Mouse (Mus musculus) ovary, postnatal 10 days (tissue): ENCODE data around the gene Ubc.
"Not testable (repeated sequence)": the region's sequence is repeated elsewhere in the genome, so short reads cannot be mapped to it uniquely, and the experiment has no call there.

Source experiments
- DNase-seq: peaks from one replicate; pipeline ENCODE4 v3.0.0; 2022; ENCODE audit warnings: low spot score

Gene Ubc

GRCm38 (mm10) chr5:125404536-125404902, 14.5 kb upstream of the Ubc start:
- no peak for DNase-seq

GRCm38 (mm10) chr5:125403481-125404465, 13.8 kb upstream of the Ubc start:
- peak; percentile 45 for DNase-seq

- DNase-seq: no peak
Measured at GRCm38 (mm10) chr5:125402991-125403390, 13.0 kb upstream of the Ubc start.

- no peak for DNase-seq
Measured at GRCm38 (mm10) chr5:125402476-125402875, 12.5 kb upstream of the Ubc start.

- no peak for DNase-seq
Measured at GRCm38 (mm10) chr5:125400903-125401302, 10.9 kb upstream of the Ubc start.

DNA sequence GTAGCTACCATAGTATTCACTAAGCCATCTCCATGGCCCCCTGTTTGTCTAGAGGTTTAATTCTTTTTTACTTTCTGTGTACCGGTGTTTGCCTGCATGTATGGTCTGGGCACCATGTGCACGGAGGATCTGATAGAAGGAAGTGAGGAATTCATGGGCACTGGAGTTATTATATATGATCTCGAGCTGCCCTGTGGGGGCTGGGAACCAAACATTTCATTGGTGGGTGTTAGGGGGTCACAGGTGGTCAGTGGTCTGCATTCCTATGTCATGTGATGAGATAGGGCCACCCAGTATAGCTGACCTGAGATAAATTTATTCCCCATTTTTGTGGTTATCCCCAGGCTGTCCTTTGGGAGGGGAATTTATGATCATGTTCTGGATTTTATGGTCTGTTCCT, 5.0 kb upstream of the Ubc start:
- DNase-seq: no peak

GRCm38 (mm10) chr5:125393622-125394603, 3.9 kb upstream of the Ubc start:
- peak; percentile 34 for DNase-seq

DNA sequence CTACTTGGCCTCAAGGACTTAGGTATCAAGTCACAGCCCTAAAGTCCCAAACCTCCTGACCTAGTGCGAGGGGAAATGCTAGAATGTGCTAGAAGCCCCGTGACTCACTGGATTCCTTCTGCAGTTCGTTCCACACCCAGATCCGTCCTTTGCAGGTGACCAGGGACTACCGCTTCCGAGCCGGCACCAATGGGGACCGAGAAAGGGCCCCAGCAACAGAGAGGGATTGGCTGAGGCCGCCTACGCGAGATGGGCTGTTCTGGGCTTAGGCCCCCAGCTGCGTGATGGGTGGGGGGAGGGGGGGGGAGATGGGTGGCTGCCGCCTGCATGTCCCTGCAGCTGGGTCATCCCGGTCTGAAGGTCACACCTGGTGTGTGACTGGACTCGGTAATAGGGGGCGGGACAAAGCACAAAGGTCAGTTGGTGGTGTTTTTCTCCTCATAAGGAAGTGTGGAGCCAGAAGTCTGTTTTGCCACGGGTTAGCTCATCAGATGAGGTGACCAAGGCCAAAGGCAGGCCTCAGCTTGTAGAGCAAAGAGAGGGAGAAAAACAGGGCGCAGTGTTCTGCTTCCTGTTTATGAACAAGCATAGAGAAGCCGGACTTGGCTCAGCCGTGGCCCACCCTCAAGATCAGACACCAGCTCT, 3.1 kb upstream of the Ubc start:
- DNase-seq: peak; percentile 95

DNA sequence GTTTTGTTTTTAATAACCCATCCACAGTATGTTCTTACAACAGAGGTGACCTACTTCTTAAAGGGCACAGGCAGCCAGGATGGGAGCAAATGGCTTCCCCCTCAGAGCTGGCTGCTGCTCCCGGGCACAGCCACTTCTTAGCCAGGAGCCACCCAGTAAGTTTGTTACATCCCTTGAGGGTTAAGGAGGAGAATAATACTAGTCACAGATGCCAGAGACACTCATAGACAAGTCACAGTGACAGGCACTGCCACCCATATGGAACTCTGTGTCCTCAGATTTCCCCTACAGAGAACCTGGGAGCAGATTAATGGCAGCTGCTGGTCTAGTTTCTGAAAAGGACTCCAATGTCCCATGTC, 2.6 kb upstream of the Ubc start:
- DNase-seq: no peak

- DNase-seq: not testable (repeated sequence)
Measured at GRCm38 (mm10) chr5:125392176-125392575, 2.2 kb upstream of the Ubc start.

- no peak for DNase-seq
Measured at GRCm38 (mm10) chr5:125391609-125392008, 1.6 kb upstream of the Ubc start.

- no peak for DNase-seq
Measured at GRCm38 (mm10) chr5:125390906-125391477, 990 bp upstream of the Ubc start.

DNA sequence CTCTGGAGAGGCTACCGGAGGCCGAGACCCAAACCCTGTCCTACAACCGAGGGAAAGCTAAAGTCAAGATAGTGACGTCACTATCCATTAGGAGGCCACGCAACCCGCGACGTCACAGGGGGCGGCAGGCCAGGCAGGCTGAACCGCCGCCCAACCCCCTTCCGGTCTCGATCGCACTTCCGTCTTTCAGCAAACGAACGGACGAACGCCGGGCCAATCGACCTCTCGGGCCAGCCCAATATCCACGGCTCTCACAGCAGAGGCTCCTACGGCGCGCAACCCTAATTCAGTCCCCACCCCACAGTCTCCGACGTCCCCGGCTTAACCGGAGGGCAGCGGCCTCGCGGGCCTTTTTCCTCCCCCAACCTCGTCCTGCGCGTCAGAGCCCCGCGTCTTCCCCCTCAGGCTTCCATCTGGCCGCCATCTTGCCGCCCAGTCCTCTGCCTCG, 847 bp downstream of the Ubc start, which contains the start of gene Gm10382:
Gene Gm10382 (plus strand): TSS at position 192 of the 448 bp plus-strand sequence.
- peak; percentile 51 for DNase-seq

DNA sequence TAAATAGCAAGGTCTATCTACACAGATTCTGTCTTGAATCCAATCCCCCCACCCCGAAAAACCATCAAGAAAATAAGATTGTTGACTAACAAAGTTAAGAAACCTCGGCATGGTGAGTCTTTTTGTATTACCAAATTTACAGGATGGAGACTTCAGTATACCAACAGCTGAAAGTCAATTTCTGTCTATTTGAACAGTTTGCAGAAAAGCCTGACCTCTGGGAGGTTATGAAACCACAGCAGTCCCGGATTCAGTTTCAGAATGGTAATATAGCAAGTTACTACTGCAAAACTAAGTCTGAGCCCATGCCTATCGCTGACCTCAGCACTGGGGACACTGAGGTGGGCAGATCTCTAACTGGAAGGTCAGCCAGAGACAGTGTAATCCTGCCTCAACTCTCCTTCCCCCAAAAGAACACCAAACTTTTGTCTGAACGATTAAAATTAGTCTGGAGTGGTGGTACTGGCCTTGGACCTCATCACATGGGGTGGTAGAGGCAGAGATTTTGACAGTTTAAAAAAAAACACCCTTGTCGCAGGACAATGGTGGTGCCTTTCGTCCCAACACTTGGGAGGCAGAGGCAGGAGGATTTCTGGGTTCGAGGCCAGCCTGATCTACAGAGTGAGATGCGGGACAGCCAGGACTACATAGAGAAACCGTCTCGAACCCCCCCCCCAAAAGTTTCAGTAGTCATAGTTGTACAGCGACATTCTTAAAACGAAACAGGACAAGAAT, 1.5 kb downstream of the Ubc start:
- no peak for DNase-seq

- not testable (repeated sequence) for DNase-seq
Measured at GRCm38 (mm10) chr5:125387295-125387694, 2.7 kb downstream of the Ubc start.

GRCm38 (mm10) chr5:125385215-125385940, 4.6 kb downstream of the Ubc start:
- DNase-seq: no peak

DNA sequence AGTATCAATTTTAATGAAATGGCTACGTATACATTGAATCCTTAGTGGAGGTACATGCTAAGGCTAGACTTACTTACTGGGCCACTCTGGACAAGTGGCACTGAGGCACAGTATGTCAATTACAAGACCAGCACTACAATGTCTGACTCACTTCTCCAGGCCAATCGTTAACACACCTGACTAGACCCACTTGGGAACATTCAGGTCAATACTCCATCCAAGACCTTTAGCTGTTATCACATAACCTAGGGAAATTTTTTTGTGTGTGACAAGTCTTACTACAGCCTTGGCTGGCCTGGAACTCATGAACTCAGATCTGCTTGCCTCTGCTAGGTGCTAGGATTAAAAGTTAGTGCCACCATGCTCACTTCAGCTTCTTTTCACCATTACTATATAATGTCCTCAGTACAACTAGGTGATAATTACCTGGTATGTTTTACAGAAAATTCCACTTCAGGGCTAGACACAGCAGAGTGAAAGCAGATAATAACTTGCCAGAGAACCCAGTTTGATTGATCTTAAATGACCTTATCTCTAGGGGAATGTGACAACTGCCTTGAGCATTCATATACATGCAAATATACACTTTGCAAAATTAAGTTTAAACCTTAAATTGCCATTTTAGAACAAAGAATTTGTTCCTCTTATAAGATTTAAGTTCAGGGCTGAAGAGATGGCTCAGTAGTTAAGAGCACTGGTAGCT, 5.3 kb downstream of the Ubc start:
- no peak for DNase-seq

DNA sequence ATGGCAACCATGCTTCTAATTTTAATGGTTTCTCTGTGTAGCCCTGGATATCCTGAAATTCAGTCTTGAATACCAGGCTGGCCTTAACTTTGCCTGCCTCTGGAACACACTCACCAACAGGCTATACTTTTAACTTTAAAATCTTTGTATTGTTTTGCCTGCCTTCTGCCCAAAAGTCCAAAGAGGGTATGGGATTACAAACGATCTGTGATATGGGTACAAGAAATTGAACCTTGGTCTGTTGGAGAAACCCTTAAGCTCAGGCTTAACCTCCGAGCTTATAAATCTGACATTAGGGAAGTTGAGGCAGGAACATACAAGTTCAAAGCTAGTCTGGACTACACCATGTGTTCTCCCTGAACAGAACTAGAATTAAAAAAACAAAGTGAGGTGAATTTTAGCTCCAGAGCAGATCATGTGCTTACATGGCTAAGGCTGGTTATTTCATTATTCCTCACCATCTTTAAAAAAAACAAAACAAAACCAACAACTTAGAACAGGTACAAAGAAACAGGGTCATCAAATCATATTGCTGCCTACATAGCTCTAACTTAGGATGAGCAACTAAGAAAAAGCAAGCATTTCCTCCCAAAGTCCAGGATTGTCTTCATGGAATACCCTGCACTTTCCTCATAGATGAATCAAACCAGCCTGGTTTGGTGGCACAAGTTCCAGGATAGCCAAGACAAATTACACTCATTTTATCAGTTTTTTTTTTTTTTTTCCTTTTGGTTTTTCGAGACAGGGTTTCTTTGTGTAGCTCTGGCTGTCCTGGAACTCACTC, 6.2 kb downstream of the Ubc start:
- DNase-seq: no peak
